Mouse (Mus musculus) spleen, adult 2 months (tissue): ENCODE measurements at regions not wholly inside any gene's neighbourhood (a gene's known extent, or its start where the extent isn't known, plus 50 kb on each side); places are given as distances from the start of the nearest gene placed in this dataset.
A peak's percentile ranks its signal among the peaks of the same experiment; 100 is the strongest.

Experiments used
- DNase-seq, 2 experiments: peaks; one replicate each; pipeline versions ENCODE4 v3.0.0 to v3.0.0-alpha.2; 2012 to 2021; ENCODE audit warnings: low spot score in 2 of 2, low read depth in 1 of 2
- H3K27ac ChIP-seq: fragments of 200-500 bp; 2 replicates; pipeline ENCODE4 v1.5.1; 2012; ENCODE audit warnings: low read length, inconsistent platforms; ENCODE audit not compliant: insufficient read depth
- H3K27me3 ChIP-seq: fragments of 200-500 bp; 2 replicates; pipeline ENCODE4 v1.6.1; 2012; ENCODE audit warnings: mild to moderate bottlenecking, moderate library complexity, low read length, inconsistent platforms; ENCODE audit not compliant: control insufficient read depth, insufficient read depth
- H3K36me3 ChIP-seq: fragments of 200-500 bp; 2 replicates; pipeline ENCODE4 v1.6.1; 2012; ENCODE audit warnings: mild to moderate bottlenecking, low read length, inconsistent platforms; ENCODE audit not compliant: control insufficient read depth, insufficient read depth
- H3K4me1 ChIP-seq: fragments of 200-500 bp; 2 replicates; pipeline ENCODE4 v1.6.1; 2011; ENCODE audit warnings: inconsistent platforms; ENCODE audit not compliant: control insufficient read depth, insufficient read depth, insufficient read length
- H3K4me3 ChIP-seq: fragments of 200-500 bp; 2 replicates; pipeline ENCODE4 v1.5.1; 2011; ENCODE audit warnings: mild to moderate bottlenecking, inconsistent platforms; ENCODE audit not compliant: insufficient read depth, insufficient read length; ENCODE audit errors: extremely low read depth
- CTCF ChIP-seq: fragments of 200-500 bp; IDR thresholded peaks from 2 replicates; pipeline ENCODE4 v1.5.1; 2011; ENCODE audit warnings: mild to moderate bottlenecking, inconsistent platforms; ENCODE audit not compliant: insufficient read depth, insufficient read length, insufficient replicate concordance; ENCODE audit errors: extremely low read depth
- POLR2A ChIP-seq: fragments of 200-500 bp; IDR thresholded peaks from 2 replicates; pipeline ENCODE4 v1.6.1; 2011; ENCODE audit warnings: low read depth, low read length, inconsistent platforms
- WGBS: fragments of 180-500 bp; shearing (Covaris S2); methylation state at CpG from one replicate; pipeline ENCODE4 v1.1.7; 2018; 5-methylcytosine and 5-hydroxymethylcytosine counted together

DNA sequence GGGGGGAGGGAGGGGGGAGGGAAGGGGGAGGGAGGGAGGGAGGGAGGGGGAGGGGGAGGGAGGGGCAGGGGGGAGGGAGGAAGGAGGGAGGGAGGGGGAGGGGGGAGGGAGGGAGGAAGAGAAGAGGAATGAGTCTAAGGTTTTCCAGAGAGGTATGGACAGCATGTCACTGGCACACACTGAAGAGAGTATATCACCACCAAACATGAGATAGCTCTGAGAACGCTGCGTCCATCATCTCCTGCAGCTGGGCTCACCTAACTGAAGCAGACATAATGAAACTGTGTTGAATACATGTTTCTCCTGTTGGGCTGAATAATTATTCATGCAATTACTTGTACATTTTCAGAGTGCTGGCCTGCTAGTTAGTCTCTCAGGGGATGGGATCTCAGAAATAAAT is 96.2 kb upstream of the Enpep start:
- no peak for DNase-seq
- Histone ChIP-seq H3K4me3 (no peak overlapping the region), H3K36me3 (no peaks in the 10 kb centered on the region), H3K27me3 (no peaks in the 10 kb centered on the region), H3K27ac (no peak overlapping the region; the same call in 1 of the 2 replicates), H3K4me1 (no peaks in the 10 kb centered on the region)
- TF ChIP-seq CTCF (no peak), POLR2A (no peak)
- 39% methylated on average over 2 of the region's 2 CpGs for WGBS

DNA sequence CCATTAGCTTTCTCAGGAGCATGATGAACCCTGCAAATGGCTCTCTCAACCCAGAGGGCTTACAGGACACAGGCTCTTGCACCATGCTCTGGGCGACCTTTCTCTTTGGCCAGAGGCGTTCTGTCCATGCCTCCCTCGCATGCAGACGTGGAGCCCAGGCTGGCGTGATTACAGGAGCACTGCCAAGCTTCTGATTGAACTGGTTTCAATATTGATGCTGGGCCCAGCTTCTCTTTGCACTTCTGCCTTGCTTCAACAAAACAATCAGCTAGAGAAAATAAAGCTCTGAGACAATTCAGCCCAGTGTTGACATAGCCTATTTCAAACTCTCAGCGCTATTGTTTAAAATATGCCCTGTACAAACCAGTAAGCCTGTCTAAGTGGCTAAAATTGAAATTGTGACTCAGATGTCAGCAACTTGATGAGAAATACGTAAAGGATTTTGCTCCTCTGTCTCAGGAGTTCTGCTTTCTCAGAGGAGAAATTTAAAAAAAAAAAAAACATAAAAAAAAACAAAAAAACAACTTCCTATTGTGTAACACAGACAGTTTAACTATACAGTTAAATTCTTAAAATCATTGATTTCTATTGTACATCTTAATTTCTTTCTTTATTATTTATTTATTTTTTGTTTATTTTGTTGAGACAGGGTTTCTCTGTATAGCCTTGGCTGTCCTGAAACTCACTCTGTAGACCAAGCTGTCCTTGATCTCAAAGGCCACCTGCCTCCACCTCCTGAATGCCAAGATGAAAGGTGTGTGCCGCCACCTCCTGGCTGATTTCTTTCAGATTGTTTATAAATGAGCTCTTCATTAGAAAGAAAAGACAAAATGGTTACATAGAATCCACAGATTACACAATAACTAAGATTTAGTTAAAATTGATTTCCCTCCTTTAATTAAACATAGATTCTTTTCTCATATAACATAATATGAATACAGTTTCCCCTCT is 96.9 kb upstream of the Enpep start:
- no peaks in the 10 kb centered on the region for H3K36me3 ChIP-seq
- H3K27me3 ChIP-seq, result no peaks in the 10 kb centered on the region
- DNase-seq, result peak in 1 of 2 experiments; percentile 18
- 80% methylated on average over 8 of the region's 8 CpGs for WGBS
- H3K4me3 ChIP-seq, result no peak overlapping the region
- TF ChIP-seq POLR2A (no peak), CTCF (no peak)
- H3K4me1 ChIP-seq, result no peaks in the 10 kb centered on the region
- H3K27ac ChIP-seq, result no peak overlapping the region; the same call in 1 of the 2 replicates

DNA sequence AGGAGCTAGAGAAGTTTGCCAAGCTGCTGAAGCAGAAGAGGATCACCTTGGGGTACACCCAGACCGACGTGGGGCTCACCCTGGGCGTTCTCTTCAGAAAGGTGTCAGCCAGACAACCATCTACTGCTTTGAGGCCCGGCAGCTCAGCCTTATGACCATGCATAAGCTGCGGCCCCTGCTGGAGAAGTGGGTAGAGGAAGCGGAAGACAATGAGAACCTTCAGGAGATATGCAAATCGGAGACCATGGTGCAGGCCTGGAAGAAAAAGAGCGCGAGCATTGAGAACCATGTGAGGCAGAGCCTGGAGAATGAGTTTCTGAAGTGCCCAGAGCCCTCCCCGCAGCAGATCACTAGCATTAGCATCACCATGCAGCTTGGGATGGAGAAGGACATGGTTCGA is 98.1 kb upstream of the Elovl6 start:
- Histone ChIP-seq H3K4me1 (no peaks in the 10 kb centered on the region), H3K36me3 (no peaks in the 10 kb centered on the region), H3K27ac (no peak overlapping the region), H3K27me3 (no peaks in the 10 kb centered on the region), H3K4me3 (no peak overlapping the region)
- DNase-seq, result no peak
- TF ChIP-seq POLR2A (no peak), CTCF (no peak)
- 81% methylated on average over 11 of the region's 11 CpGs for WGBS

DNA sequence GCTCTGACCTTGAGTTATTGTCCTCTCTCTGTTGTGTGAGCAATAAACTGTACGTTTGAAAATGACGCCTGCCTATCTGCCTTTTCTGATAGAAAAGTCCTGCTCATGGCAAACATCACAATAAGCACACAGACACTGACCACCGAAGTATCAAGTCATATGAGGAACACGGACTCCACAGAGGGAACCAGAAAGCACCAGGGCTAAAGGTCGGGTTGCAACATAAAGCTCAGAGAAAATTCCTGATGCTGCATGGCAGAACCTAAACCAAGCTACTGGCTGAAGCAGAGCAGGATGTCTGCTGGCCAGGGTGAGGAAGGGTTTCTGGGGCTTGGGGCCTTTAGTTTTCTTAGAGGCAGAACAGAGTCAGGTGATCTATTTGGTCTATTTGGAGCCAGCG is 94.5 kb upstream of the Elovl6 start:
- no peak overlapping the region for H3K27ac ChIP-seq
- H3K36me3 ChIP-seq, result no peaks in the 10 kb centered on the region
- no peak overlapping the region for H3K4me3 ChIP-seq
- no peaks in the 10 kb centered on the region for H3K4me1 ChIP-seq
- H3K27me3 ChIP-seq, result no peaks in the 10 kb centered on the region
- DNase-seq, result no peak
- WGBS, result 84% methylated on average over 6 of the region's 6 CpGs
- TF ChIP-seq POLR2A (no peak), CTCF (no peak)

DNA sequence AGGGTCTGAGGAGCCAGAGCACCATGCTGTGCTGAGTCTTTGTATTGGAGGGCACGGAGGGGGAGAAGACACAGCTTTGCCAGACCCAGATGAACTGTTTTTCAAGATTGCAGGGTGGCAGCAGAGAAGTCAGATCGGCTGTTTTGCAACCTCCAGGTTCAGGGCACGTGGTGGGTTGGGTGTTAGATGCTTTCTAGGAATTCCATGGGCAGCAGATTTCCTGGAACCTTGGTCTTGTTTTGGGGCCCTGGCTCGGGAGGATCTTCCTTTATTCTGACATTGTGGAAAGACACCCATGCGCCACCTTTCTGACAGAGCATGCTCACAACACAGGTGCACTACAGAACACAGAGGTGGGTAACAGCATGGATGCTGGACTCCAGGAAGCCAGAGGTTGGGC is 89.4 kb upstream of the Elovl6 start:
- no peak for DNase-seq

DNA sequence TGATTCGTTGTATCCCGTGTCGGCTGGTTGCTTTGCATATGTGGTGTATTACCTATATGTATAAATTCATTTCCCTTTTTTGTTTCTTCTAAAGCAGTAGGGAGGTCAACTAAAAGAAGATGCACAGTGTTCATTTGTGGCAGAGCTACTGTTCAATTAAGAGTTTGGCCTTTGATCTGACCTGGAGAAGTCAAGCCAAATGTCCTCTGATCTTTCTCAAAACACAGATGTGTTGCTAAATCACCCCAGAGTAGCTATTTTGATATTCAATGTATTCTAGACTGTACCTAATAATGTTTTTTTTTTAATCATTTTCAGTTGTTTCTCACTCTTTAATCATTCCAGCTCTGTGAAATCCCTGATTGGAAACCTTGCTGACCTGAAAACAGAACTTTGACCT is 87.9 kb upstream of the Elovl6 start:
- TF ChIP-seq CTCF, result no peak
- TF ChIP-seq POLR2A, result no peak
- Histone ChIP-seq H3K27ac (no peak overlapping the region), H3K36me3 (no peaks in the 10 kb centered on the region), H3K4me1 (no peaks in the 10 kb centered on the region), H3K4me3 (no peak overlapping the region), H3K27me3 (no peaks in the 10 kb centered on the region)
- 93% methylated on average over 3 of the region's 3 CpGs for WGBS
- no peak for DNase-seq

More for the DNA sequence above, 89.4 kb upstream of the Elovl6 start:
- no peak for TF ChIP-seq CTCF
- TF ChIP-seq POLR2A, result no peak
- no peak overlapping the region for H3K27ac ChIP-seq
- 63% methylated on average over 5 of the region's 5 CpGs for WGBS
- no peaks in the 10 kb centered on the region for H3K4me1 ChIP-seq
- no peaks in the 10 kb centered on the region for H3K36me3 ChIP-seq
- H3K4me3 ChIP-seq, result no peak overlapping the region
- H3K27me3 ChIP-seq, result no peaks in the 10 kb centered on the region

DNA sequence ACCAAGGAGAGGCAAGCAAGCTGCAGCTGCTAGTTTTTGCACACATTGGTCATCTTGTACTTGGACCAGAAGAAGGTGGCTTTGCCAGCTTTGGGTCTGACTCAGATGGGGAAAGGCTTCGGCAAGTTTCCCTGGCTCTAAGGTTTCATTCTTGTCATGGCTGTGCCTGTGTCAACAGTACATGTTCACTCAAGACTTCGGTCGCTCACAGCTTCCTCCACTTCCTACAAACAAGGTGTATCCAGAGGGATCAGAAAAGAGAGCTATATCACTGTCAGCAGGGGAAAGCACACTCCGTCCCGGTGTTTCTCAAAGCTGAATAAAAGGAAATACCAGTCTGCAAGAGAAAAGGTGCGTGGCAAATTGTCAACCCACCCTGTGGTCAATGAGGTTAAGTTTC is 86.2 kb upstream of the Elovl6 start:
- Histone ChIP-seq H3K4me1 (no peaks in the 10 kb centered on the region), H3K36me3 (no peaks in the 10 kb centered on the region), H3K4me3 (no peak overlapping the region), H3K27me3 (no peaks in the 10 kb centered on the region), H3K27ac (no peak overlapping the region)
- WGBS, result 76% methylated on average over 6 of the region's 6 CpGs
- no peak for DNase-seq
- TF ChIP-seq POLR2A (no peak), CTCF (no peak)

DNA sequence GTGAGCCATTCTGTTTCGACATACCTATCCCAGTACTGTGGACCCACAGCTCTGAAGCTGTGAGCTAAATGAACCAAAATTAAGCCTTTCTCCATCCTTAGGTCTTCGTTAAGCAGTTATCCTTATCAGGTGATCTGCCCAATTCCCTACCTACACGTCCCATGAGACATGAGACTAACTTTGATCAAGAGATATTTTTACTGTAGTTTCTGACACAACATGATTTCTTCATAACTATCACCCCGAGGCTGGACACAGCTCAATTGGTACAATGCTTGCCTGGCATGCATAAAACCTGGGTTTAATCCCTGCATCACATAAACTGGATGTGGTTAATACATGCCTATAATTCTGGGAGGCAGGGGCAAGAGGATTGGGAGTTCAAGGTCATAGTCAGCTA is 82.2 kb upstream of the Elovl6 start:
- 85% methylated on average over 4 of the region's 4 CpGs for WGBS
- no peak overlapping the region for H3K27ac ChIP-seq
- no peak for DNase-seq

More for the DNA sequence above, 82.2 kb upstream of the Elovl6 start:
- H3K4me3 ChIP-seq, result no peak overlapping the region
- no peaks in the 10 kb centered on the region for H3K36me3 ChIP-seq
- H3K27me3 ChIP-seq, result no peaks in the 10 kb centered on the region
- TF ChIP-seq POLR2A, result no peak
- no peak for TF ChIP-seq CTCF
- no peaks in the 10 kb centered on the region for H3K4me1 ChIP-seq
